Mouse (Mus musculus) hindbrain, postnatal 0 days (tissue): Measurements from ENCODE around the gene Flvcr2. TPM values are rescaled to one million over a fixed set of nuclear protein-coding genes. Genes with fewer than 3 reads are reported as not detected.

Experiments
- ATAC-seq: fragments of 200-750 bp; cut with Nextera tagmentation; 2 replicates; pipeline ENCODE4 v1.8.0; 2017; ENCODE audit warnings: mild to moderate bottlenecking, moderate TSS enrichment, moderate library complexity
- DNase-seq: peaks from one replicate; pipeline ENCODE4 v3.0.0-alpha.2; 2015; ENCODE audit warnings: low spot score
- H3K27ac ChIP-seq: fragments of 300-500 bp; sonication (generic); 2 replicates; pipeline ENCODE4 v1.5.1; 2014; ENCODE audit warnings: mild to moderate bottlenecking
- H3K27me3 ChIP-seq: fragments of 300-500 bp; sonication (generic); 2 replicates; pipeline ENCODE4 v1.6.1; 2014; ENCODE audit warnings: low read length, mixed read lengths; ENCODE audit not compliant: insufficient read depth
- H3K36me3 ChIP-seq: fragments of 300-500 bp; sonication (generic); 2 replicates; pipeline ENCODE4 v1.6.1; 2014; ENCODE audit warnings: low read length, mixed read lengths; ENCODE audit not compliant: insufficient read depth
- H3K4me1 ChIP-seq: fragments of 300-500 bp; sonication (generic); 2 replicates; pipeline ENCODE4 v1.6.1; 2014; ENCODE audit warnings: antibody characterized with exemption, low read length, mixed read lengths; ENCODE audit not compliant: insufficient read depth
- H3K4me2 ChIP-seq: fragments of 300-500 bp; sonication (generic); 2 replicates; pipeline ENCODE4 v1.6.1; 2014; ENCODE audit warnings: low read depth, mild to moderate bottlenecking, low read length, moderate library complexity, mixed read lengths
- H3K4me3 ChIP-seq: fragments of 300-500 bp; sonication (generic); 2 replicates; pipeline ENCODE4 v1.5.1; 2014; ENCODE audit warnings: low read length
- H3K9ac ChIP-seq: fragments of 300-500 bp; sonication (generic); replicated peaks from 2 replicates; pipeline ENCODE4 v1.6.1; 2014; ENCODE audit warnings: mild to moderate bottlenecking, low read length, moderate library complexity, mixed read lengths
- H3K9me3 ChIP-seq: fragments of 300-500 bp; sonication (generic); 2 replicates; pipeline ENCODE4 v1.6.1; 2016; ENCODE audit warnings: low read length, mixed read lengths
- CTCF ChIP-seq: IDR thresholded peaks from 2 replicates; pipeline ENCODE4 v1.5.1; 2016; ENCODE audit warnings: antibody characterized with exemption, control low read depth, low read depth
- WGBS: fragments of 180-500 bp; shearing (Covaris S2); extraction: QIAGEN DNeasy Blood & Tissue Kit; methylation state at CpG from one replicate; pipeline ENCODE4 v1.1.7; 2014; 5-methylcytosine and 5-hydroxymethylcytosine counted together
- polyA plus RNA-seq: library from polyadenylated mRNA; unstranded; fragments of >200 nt; fragmentation: Nextera tagmentation; extraction: Ambion mirVana; gene quantifications from 2 replicates; pipeline ENCODE4 v1.2.1, GENCODE M21; 2015
- total RNA-seq: library from RNA; depleted of rRNA; stranded (reverse); fragments of >200 nt; gene quantifications from 2 replicates; pipeline ENCODE4 v1.2.3, GENCODE M21; 2014

The Flvcr2 gene
- total and polyA plus RNA-seq, 2 experiments from 2014 or later, result 4.3 to 9.5 TPM

- no peaks in the 10 kb centered on the region for H3K9me3 ChIP-seq
- H3K4me3 ChIP-seq, result no peak overlapping the region
- no peak for ATAC-seq
- no peaks in the 10 kb centered on the region for H3K4me1 ChIP-seq
- H3K9ac ChIP-seq, result no peak overlapping the region
- no peak for DNase-seq
- no peaks in the 10 kb centered on the region for H3K36me3 ChIP-seq
- 73% methylated on average over 4 of the region's 4 CpGs for WGBS
- H3K27me3 ChIP-seq, result no peaks in the 10 kb centered on the region
- no peak for TF ChIP-seq CTCF
- H3K27ac ChIP-seq, result no peak overlapping the region
- no peak overlapping the region for H3K4me2 ChIP-seq
Measured at GRCm38 (mm10) chr12:85792158-85792557, 45.8 kb downstream of the Flvcr2 start.

DNA sequence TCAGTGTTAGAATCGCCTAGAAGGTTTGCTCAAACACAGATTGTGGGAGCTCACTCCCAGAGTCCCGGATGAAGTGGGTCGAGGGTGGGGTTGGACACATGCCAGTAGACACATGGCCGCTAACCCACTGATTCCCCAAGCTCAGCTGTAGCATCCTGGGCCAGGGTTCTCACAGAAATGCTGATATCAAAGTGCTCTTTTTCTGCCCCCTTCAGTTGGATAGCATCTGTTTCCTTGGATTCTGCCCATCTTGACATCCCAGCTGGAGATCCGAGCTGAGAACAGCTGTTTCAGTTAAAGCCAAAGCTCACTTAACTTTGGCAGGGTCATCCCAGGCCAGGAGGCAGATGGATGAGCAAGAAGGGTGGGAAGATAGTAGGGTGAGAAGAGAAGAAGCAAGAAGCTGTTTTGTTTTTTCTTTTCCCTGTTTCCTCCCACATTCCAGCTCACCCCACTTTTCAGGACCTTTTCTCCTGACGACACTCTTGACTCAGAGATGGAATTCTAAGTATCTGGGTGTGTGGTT is 46.5 kb downstream of the Flvcr2 start:
- Histone ChIP-seq H3K9ac (no peak overlapping the region), H3K9me3 (no peaks in the 10 kb centered on the region), H3K4me2 (no peak overlapping the region), H3K4me1 (no peaks in the 10 kb centered on the region), H3K4me3 (no peak overlapping the region), H3K36me3 (no peaks in the 10 kb centered on the region), H3K27me3 (no peaks in the 10 kb centered on the region), H3K27ac (no peak overlapping the region)
- DNase-seq (peak; percentile 63), ATAC-seq (no peak)
- 45% methylated on average over 6 of the region's 6 CpGs for WGBS
- no peak for TF ChIP-seq CTCF

- ATAC-seq (no peak), DNase-seq (no peak)
Measured at GRCm38 (mm10) chr12:85794094-85794493, 47.8 kb downstream of the Flvcr2 start.

DNA sequence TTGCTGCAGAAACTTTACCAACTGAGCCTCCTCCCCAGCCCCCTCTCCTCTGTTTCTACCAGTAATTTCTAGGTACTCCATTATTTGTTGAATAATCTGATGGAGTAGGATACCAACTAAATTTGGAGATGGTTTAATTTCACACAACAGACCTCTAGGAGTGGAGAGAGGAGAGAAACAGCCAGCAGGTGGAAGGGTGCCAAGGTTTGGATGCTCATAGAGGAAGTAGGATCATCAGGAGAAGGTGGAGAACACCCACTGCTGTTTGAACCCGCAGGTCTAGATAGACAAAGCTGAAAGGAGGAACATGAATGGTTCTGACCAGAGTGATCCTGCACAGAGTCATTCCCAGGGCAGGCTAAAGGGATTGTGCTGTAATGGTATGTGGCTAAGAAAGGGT is 49.2 kb downstream of the Flvcr2 start:
- no peaks in the 10 kb centered on the region for H3K9me3 ChIP-seq
- no peak overlapping the region for H3K4me2 ChIP-seq
- 87% methylated on average over 1 of the region's 1 CpGs for WGBS
- no peak overlapping the region for H3K27ac ChIP-seq
- no peaks in the 10 kb centered on the region for H3K36me3 ChIP-seq
- H3K4me1 ChIP-seq, result no peaks in the 10 kb centered on the region
- DNase-seq (no peak), ATAC-seq (no peak)
- no peak for TF ChIP-seq CTCF
- H3K27me3 ChIP-seq, result no peaks in the 10 kb centered on the region
- H3K4me3 ChIP-seq, result no peak overlapping the region
- H3K9ac ChIP-seq, result no peak overlapping the region

More at GRCm38 (mm10) chr12:85794094-85794493, 47.8 kb downstream of the Flvcr2 start:
- Histone ChIP-seq H3K27me3 (no peaks in the 10 kb centered on the region), H3K36me3 (no peaks in the 10 kb centered on the region), H3K9me3 (no peaks in the 10 kb centered on the region), H3K4me3 (no peak overlapping the region), H3K9ac (no peak overlapping the region), H3K4me1 (no peaks in the 10 kb centered on the region), H3K4me2 (no peak overlapping the region), H3K27ac (no peak overlapping the region)
- 82% methylated on average over 2 of the region's 2 CpGs for WGBS
- no peak for TF ChIP-seq CTCF

DNA sequence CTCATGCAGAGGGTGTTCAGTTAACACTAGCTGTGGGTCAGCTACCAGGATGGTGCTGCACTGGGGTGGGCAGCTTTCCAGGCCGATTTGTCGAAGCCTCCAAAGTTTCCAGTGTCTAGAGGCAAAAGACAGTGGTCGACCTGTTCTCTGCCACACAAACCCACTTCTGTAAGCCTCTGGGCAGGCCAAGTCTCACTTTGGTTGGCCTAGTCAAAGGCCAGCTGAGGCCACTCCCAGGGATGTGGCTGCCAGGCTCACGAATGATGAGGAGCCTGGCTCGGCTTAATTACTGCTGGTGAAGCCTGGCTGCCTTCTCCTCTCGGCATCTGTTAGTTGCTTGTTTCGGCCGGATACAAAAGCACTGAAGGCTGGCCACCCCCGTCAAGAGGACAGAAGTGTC is 53.7 kb downstream of the Flvcr2 start:
- Histone ChIP-seq H3K4me2 (no peak overlapping the region), H3K4me1 (no peaks in the 10 kb centered on the region), H3K27ac (no peak overlapping the region), H3K9ac (no peak overlapping the region), H3K4me3 (no peak overlapping the region), H3K9me3 (no peaks in the 10 kb centered on the region), H3K36me3 (no peaks in the 10 kb centered on the region), H3K27me3 (no peaks in the 10 kb centered on the region)
- TF ChIP-seq CTCF, result no peak
- ATAC-seq (peak; percentile 62; the same call in 1 of the 2 replicates), DNase-seq (peak; percentile 30)
- WGBS, result 50% methylated on average over 9 of the region's 9 CpGs

DNA sequence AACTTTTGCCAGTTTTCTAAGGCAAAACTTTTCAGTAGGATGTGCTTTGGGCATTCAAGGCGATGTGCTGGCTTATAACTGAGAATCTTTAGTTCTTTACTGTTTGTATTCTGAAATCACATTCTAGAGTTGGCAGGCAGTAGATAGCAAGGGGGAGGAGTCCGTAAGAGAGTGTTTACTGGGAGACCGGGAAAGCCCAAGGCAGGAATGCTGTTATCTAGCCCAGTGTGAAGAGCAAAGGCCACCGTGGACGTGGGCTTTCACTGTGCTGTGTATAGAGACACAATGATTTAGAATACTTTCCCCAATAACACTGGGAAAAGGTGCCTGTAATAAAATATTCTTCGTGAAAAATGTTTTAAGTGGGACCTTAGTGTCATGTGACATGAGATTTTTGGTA is 63.4 kb downstream of the Flvcr2 start:
- no peak overlapping the region for H3K9ac ChIP-seq
- DNase-seq, result no peak
- H3K36me3 ChIP-seq, result peaks cover 9% of the 10 kb centered on the region; the same call in 1 of the 2 replicates
- H3K9me3 ChIP-seq, result no peaks in the 10 kb centered on the region
- 52% methylated on average over 6 of the region's 6 CpGs for WGBS
- H3K27me3 ChIP-seq, result no peaks in the 10 kb centered on the region
- ATAC-seq, result 0 out of 2 replicates have a peak, but pooled peaks have one; percentile 40
- H3K27ac ChIP-seq, result no peak overlapping the region
- no peaks in the 10 kb centered on the region for H3K4me1 ChIP-seq
- TF ChIP-seq CTCF, result no peak
- no peak overlapping the region for H3K4me2 ChIP-seq
- H3K4me3 ChIP-seq, result no peak overlapping the region

DNA sequence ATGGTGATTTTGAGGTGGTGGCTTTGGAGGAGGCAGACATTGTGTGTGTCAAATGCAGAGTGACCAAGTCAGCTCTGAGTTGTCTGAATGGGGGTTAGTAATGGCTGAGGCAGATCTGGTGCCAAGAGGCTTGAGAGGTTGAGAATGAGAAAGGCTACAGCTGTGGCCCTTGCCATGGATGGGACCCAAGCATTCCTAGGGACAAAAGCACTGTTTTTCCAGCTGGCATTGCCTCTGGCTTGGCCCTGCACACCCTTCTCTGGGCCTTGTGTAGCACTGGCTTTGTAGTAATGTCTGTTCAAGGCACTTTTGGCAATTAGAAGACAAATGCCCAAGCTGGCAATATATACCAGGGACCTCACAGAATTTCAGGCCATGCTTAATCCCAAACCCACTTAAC is 64.6 kb downstream of the Flvcr2 start:
- Histone ChIP-seq H3K9ac (no peak overlapping the region), H3K4me2 (no peak overlapping the region), H3K27ac (no peak overlapping the region), H3K9me3 (no peaks in the 10 kb centered on the region), H3K36me3 (peaks cover 10% of the 10 kb centered on the region; the same call in 1 of the 2 replicates), H3K4me3 (no peak overlapping the region), H3K27me3 (no peaks in the 10 kb centered on the region), H3K4me1 (no peaks in the 10 kb centered on the region)
- ATAC-seq, result 0 out of 2 replicates have a peak, but pooled peaks have one; percentile 53
- peak; percentile 30 for DNase-seq
- no peak for TF ChIP-seq CTCF
